Mouse (Mus musculus): ENCODE data around the gene Olfr1250.
"Not testable (repeated sequence)": the region's sequence is repeated elsewhere in the genome, so short reads cannot be mapped to it uniquely, and the experiment has no call there.

Olfr1250 gene

GRCm38 (mm10) chr2:89661367-89661766 is at the start of gene Olfr1250:
TSS of gene Olfr1250 (minus strand) at chr2:89661467.
- no peak for DNase-seq (ENCODE audit: low spot score)

DNA sequence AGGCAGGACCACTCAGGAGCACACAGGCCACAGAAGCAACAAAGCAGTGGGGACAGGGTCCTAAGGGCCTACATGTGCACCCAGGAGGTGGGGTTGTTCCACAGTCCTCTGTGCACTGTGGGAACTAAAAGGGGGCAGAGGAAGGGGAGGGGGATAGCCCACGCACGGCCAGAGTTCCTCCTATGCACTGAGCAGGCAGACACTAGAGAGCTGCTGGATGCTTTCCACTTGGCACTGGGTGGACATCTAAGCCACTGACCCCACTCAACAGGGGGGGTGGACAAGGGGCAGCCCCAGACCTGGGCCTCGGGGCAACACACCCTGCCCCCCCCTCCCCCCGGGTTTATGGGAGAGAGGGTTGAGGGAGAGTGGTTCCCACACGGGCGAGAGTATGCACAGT is 30.7 kb upstream of the Olfr1250 start:
- DNase-seq (ENCODE audit: low spot score) = no peak

DNA sequence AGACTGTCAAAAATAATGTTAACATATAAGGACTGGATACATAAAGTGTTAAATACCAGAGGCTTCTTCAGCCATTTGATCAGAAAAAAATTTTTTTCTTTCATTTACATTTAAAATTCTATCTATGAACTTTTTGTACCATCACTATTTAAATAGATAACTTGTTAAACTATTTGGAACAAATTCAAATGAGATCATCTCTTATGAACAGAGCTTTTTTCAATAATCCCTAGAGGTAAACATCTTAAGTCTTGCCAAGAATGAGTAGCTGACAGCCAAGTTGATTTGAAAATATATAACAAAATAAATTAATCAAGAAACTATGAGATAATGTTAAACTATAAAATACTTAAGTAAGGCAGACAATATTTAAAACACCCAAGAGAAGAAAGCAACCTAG is 10.6 kb upstream of the Olfr1250 start, which contains the start of gene Olfr1251:
Gene Olfr1251, minus strand, starts transcription at position 101 of the 400 bp plus-strand sequence.
- no peak for DNase-seq (ENCODE audit: low spot score)

GRCm38 (mm10) chr2:89634883-89635282 is 26.4 kb downstream of the Olfr1250 start, which contains the start of gene Olfr1249:
TSS of gene Olfr1249 (minus strand) at chr2:89634983.
- no peak for DNase-seq (ENCODE audit: low spot score)

GRCm38 (mm10) chr2:89618145-89618544 is 43.1 kb downstream of the Olfr1250 start, which contains the start of gene Olfr1248:
TSS of gene Olfr1248 (minus strand) at chr2:89618245.
- DNase-seq (ENCODE audit: low spot score) = not testable (repeated sequence)

GRCm38 (mm10) chr2:89614030-89614429 is 47.2 kb downstream of the Olfr1250 start, which contains the start of gene Olfr1247:
TSS of gene Olfr1247 (minus strand) at chr2:89614130.
- no peak for DNase-seq (ENCODE audit: low spot score)

Measured in adipocyte (in vitro differentiated cells).